Mouse (Mus musculus): ENCODE results near the gene Ap1m2. TPM values are rescaled to one million over a fixed set of nuclear protein-coding genes. Genes with fewer than 3 reads are reported as not detected.

The Ap1m2 gene
- polyA plus RNA-seq, 1 experiment: 2.0 TPM

- TF ChIP-seq POLR2A (IDR thresholded peaks at IDR 0.05; ENCODE audit: low read depth, low read length): no peak
- TF ChIP-seq CTCF (IDR thresholded peaks at IDR 0.05; ENCODE audit: extremely low read depth, insufficient read depth, insufficient read length, insufficient replicate concordance): no peak
- Histone ChIP-seq H3K4me3 (ENCODE audit: extremely low read depth, insufficient read depth, insufficient read length) (no peak overlapping the region), H3K27me3 (ENCODE audit: control insufficient read depth, insufficient read depth, low read length) (no peaks in the 10 kb centered on the region), H3K27ac (ENCODE audit: insufficient read depth, low read length) (no peak overlapping the region), H3K36me3 (ENCODE audit: control insufficient read depth, insufficient read depth, low read length) (no peaks in the 10 kb centered on the region), H3K4me1 (ENCODE audit: control insufficient read depth, insufficient read depth, insufficient read length) (no peaks in the 10 kb centered on the region)
- DNase-seq (ENCODE audit: low read depth in 1 of 2, low spot score in 2 of 2): no peak
These were observed 57.4 kb downstream of the Ap1m2 start for GRCm38 (mm10) chr9:21254690-21255089.

- no peaks in the 10 kb centered on the region for H3K36me3 ChIP-seq (ENCODE audit: control insufficient read depth, insufficient read depth, low read length)
- no peak for TF ChIP-seq CTCF (IDR thresholded peaks at IDR 0.05; ENCODE audit: extremely low read depth, insufficient read depth, insufficient read length, insufficient replicate concordance)
- no peak for TF ChIP-seq POLR2A (IDR thresholded peaks at IDR 0.05; ENCODE audit: low read depth, low read length)
- no peak overlapping the region for H3K27ac ChIP-seq (ENCODE audit: insufficient read depth, low read length)
- H3K4me3 ChIP-seq (ENCODE audit: extremely low read depth, insufficient read depth, insufficient read length): no peak overlapping the region
- 85% methylated on average over 13 of the region's 13 CpGs for WGBS
- H3K27me3 ChIP-seq (ENCODE audit: control insufficient read depth, insufficient read depth, low read length): peaks cover 9% of the 10 kb centered on the region; the same call in 1 of the 2 replicates
- no peaks in the 10 kb centered on the region for H3K4me1 ChIP-seq (ENCODE audit: control insufficient read depth, insufficient read depth, insufficient read length)
- DNase-seq (ENCODE audit: low read depth in 1 of 2, low spot score in 2 of 2): no peak
These were observed 60.9 kb downstream of the Ap1m2 start for GRCm38 (mm10) chr9:21251116-21251735.

- Histone ChIP-seq H3K27ac (ENCODE audit: insufficient read depth, low read length) (no peak overlapping the region), H3K27me3 (ENCODE audit: control insufficient read depth, insufficient read depth, low read length) (peaks cover 9% of the 10 kb centered on the region; the same call in 1 of the 2 replicates), H3K4me1 (ENCODE audit: control insufficient read depth, insufficient read depth, insufficient read length) (no peaks in the 10 kb centered on the region), H3K36me3 (ENCODE audit: control insufficient read depth, insufficient read depth, low read length) (no peaks in the 10 kb centered on the region), H3K4me3 (ENCODE audit: extremely low read depth, insufficient read depth, insufficient read length) (no peak overlapping the region)
- DNase-seq (ENCODE audit: low read depth in 1 of 2, low spot score in 2 of 2): no peak
- WGBS: 72% methylated on average over 2 of the region's 2 CpGs
- TF ChIP-seq CTCF (IDR thresholded peaks at IDR 0.05; ENCODE audit: extremely low read depth, insufficient read depth, insufficient read length, insufficient replicate concordance) (no peak), POLR2A (IDR thresholded peaks at IDR 0.05; ENCODE audit: low read depth, low read length) (no peak)
These were observed 61.6 kb downstream of the Ap1m2 start for GRCm38 (mm10) chr9:21250509-21250908.

GRCm38 (mm10) chr9:21249629-21250508 lies 62.3 kb downstream of the Ap1m2 start:
- peaks cover 9% of the 10 kb centered on the region; the same call in 1 of the 2 replicates for H3K27me3 ChIP-seq (ENCODE audit: control insufficient read depth, insufficient read depth, low read length)
- H3K4me1 ChIP-seq (ENCODE audit: control insufficient read depth, insufficient read depth, insufficient read length): peaks cover 1% of the 10 kb centered on the region
- WGBS: 42% methylated on average over 17 of the region's 17 CpGs
- H3K36me3 ChIP-seq (ENCODE audit: control insufficient read depth, insufficient read depth, low read length): no peaks in the 10 kb centered on the region
- H3K27ac ChIP-seq (ENCODE audit: insufficient read depth, low read length): no peak overlapping the region
- no peak overlapping the region for H3K4me3 ChIP-seq (ENCODE audit: extremely low read depth, insufficient read depth, insufficient read length)
- no peak for TF ChIP-seq CTCF (IDR thresholded peaks at IDR 0.05; ENCODE audit: extremely low read depth, insufficient read depth, insufficient read length, insufficient replicate concordance)
- no peak for TF ChIP-seq POLR2A (IDR thresholded peaks at IDR 0.05; ENCODE audit: low read depth, low read length)
- DNase-seq (ENCODE audit: low read depth in 1 of 2, low spot score in 2 of 2): no peak

- no peak for DNase-seq (ENCODE audit: low read depth in 1 of 2, low spot score in 2 of 2)
- Histone ChIP-seq H3K27me3 (ENCODE audit: control insufficient read depth, insufficient read depth, low read length) (peaks cover 18% of the 10 kb centered on the region), H3K4me1 (ENCODE audit: control insufficient read depth, insufficient read depth, insufficient read length) (peaks cover 9% of the 10 kb centered on the region), H3K27ac (ENCODE audit: insufficient read depth, low read length) (no peak within 1 kb of the TSS), H3K4me3 (ENCODE audit: extremely low read depth, insufficient read depth, insufficient read length) (no peak within 1 kb of the TSS), H3K36me3 (ENCODE audit: control insufficient read depth, insufficient read depth, low read length) (no peaks in the 10 kb centered on the region)
- WGBS: 3% methylated on average over 28 of the region's 30 CpGs
- no peak for TF ChIP-seq POLR2A (IDR thresholded peaks at IDR 0.05; ENCODE audit: low read depth, low read length)
- no peak for TF ChIP-seq CTCF (IDR thresholded peaks at IDR 0.05; ENCODE audit: extremely low read depth, insufficient read depth, insufficient read length, insufficient replicate concordance)
These were observed 63.8 kb downstream of the Ap1m2 start, which contains the start of gene S1pr5 for GRCm38 (mm10) chr9:21248326-21248725. Gene S1pr5, minus strand, starts transcription at chr9:21248443.

GRCm38 (mm10) chr9:21246342-21246741 lies 65.8 kb downstream of the Ap1m2 start:
- WGBS: 91% methylated on average over 1 of the region's 1 CpGs
- DNase-seq (ENCODE audit: low read depth in 1 of 2, low spot score in 2 of 2): no peak
- Histone ChIP-seq H3K27me3 (ENCODE audit: control insufficient read depth, insufficient read depth, low read length) (peaks cover 18% of the 10 kb centered on the region), H3K4me1 (ENCODE audit: control insufficient read depth, insufficient read depth, insufficient read length) (peaks cover 9% of the 10 kb centered on the region), H3K4me3 (ENCODE audit: extremely low read depth, insufficient read depth, insufficient read length) (no peak overlapping the region), H3K36me3 (ENCODE audit: control insufficient read depth, insufficient read depth, low read length) (no peaks in the 10 kb centered on the region), H3K27ac (ENCODE audit: insufficient read depth, low read length) (no peak overlapping the region)
- TF ChIP-seq CTCF (IDR thresholded peaks at IDR 0.05; ENCODE audit: extremely low read depth, insufficient read depth, insufficient read length, insufficient replicate concordance): no peak
- no peak for TF ChIP-seq POLR2A (IDR thresholded peaks at IDR 0.05; ENCODE audit: low read depth, low read length)

Measured in spleen, adult 2 months (tissue).